Mouse (Mus musculus): ENCODE measurements at regions not wholly inside any gene's neighbourhood (a gene's known extent, or its start where the extent isn't known, plus 50 kb on each side); places are given as distances from the start of the nearest gene placed in this dataset.

GRCm38 (mm10) chr1:35927049-35927415, 141.2 kb upstream of the Hs6st1 start:
- H3K36me3 ChIP-seq = no peaks in the 10 kb centered on the region
- no peaks in the 10 kb centered on the region for H3K9me3 ChIP-seq
- peaks cover 20% of the 10 kb centered on the region for H3K4me1 ChIP-seq
- no peaks in the 10 kb centered on the region for H3K27me3 ChIP-seq
- WGBS = 35% methylated on average over 3 of the region's 3 CpGs
- no peak for ATAC-seq (ENCODE audit: insufficient number of reproducible peaks, low FRiP score, low TSS enrichment, low read depth)
- no peak overlapping the region for H3K27ac ChIP-seq
- H3K9ac ChIP-seq = no peak overlapping the region
- H3K4me2 ChIP-seq = no peak overlapping the region
- H3K4me3 ChIP-seq = no peak overlapping the region

GRCm38 (mm10) chr1:35930351-35930750, 137.8 kb upstream of the Hs6st1 start:
- 26% methylated on average over 3 of the region's 3 CpGs for WGBS
- Histone ChIP-seq H3K9ac (no peak overlapping the region), H3K27me3 (no peaks in the 10 kb centered on the region), H3K9me3 (no peaks in the 10 kb centered on the region), H3K36me3 (no peaks in the 10 kb centered on the region), H3K4me3 (no peak overlapping the region), H3K4me2 (no peak overlapping the region), H3K27ac (no peak overlapping the region), H3K4me1 (peaks cover 27% of the 10 kb centered on the region)
- ATAC-seq (ENCODE audit: insufficient number of reproducible peaks, low FRiP score, low TSS enrichment, low read depth) = no peak

- no peaks in the 10 kb centered on the region for H3K36me3 ChIP-seq
- no peak overlapping the region for H3K27ac ChIP-seq
- no peaks in the 10 kb centered on the region for H3K9me3 ChIP-seq
- 71% methylated on average over 7 of the region's 7 CpGs for WGBS
- ATAC-seq (ENCODE audit: insufficient number of reproducible peaks, low FRiP score, low TSS enrichment, low read depth) = no peak
- no peaks in the 10 kb centered on the region for H3K27me3 ChIP-seq
- H3K4me1 ChIP-seq = peaks cover 28% of the 10 kb centered on the region
- H3K4me2 ChIP-seq = no peak overlapping the region
- H3K4me3 ChIP-seq = no peak overlapping the region
- no peak overlapping the region for H3K9ac ChIP-seq
These were observed 137.1 kb upstream of the Hs6st1 start for GRCm38 (mm10) chr1:35931056-35931455.

- Histone ChIP-seq H3K9ac (no peak overlapping the region), H3K36me3 (no peaks in the 10 kb centered on the region), H3K4me2 (no peak overlapping the region), H3K27ac (no peak overlapping the region), H3K4me1 (peaks cover 16% of the 10 kb centered on the region), H3K4me3 (no peak overlapping the region), H3K9me3 (no peaks in the 10 kb centered on the region), H3K27me3 (no peaks in the 10 kb centered on the region)
- WGBS = 93% methylated on average over 7 of the region's 7 CpGs
- no peak for ATAC-seq (ENCODE audit: insufficient number of reproducible peaks, low FRiP score, low TSS enrichment, low read depth)
These were observed 134.7 kb upstream of the Hs6st1 start for GRCm38 (mm10) chr1:35933511-35933910.

- Histone ChIP-seq H3K9me3 (no peaks in the 10 kb centered on the region), H3K27ac (no peak overlapping the region), H3K4me2 (no peak overlapping the region), H3K36me3 (no peaks in the 10 kb centered on the region), H3K4me1 (peaks cover 16% of the 10 kb centered on the region), H3K4me3 (no peak overlapping the region), H3K27me3 (no peaks in the 10 kb centered on the region), H3K9ac (no peak overlapping the region)
- WGBS = 48% methylated on average over 7 of the region's 7 CpGs
- no peak for ATAC-seq (ENCODE audit: insufficient number of reproducible peaks, low FRiP score, low TSS enrichment, low read depth)
These were observed 133.0 kb upstream of the Hs6st1 start for GRCm38 (mm10) chr1:35935099-35935651.

GRCm38 (mm10) chr1:35936362-35937093, 131.7 kb upstream of the Hs6st1 start:
- ATAC-seq (ENCODE audit: insufficient number of reproducible peaks, low FRiP score, low TSS enrichment, low read depth) = no peak
- no peaks in the 10 kb centered on the region for H3K9me3 ChIP-seq
- H3K9ac ChIP-seq = no peak overlapping the region
- H3K27ac ChIP-seq = no peak overlapping the region
- H3K4me1 ChIP-seq = peaks cover 10% of the 10 kb centered on the region; the same call in 1 of the 2 replicates
- H3K4me2 ChIP-seq = no peak overlapping the region
- H3K27me3 ChIP-seq = no peaks in the 10 kb centered on the region
- no peaks in the 10 kb centered on the region for H3K36me3 ChIP-seq
- WGBS = 72% methylated on average over 5 of the region's 5 CpGs
- H3K4me3 ChIP-seq = no peak overlapping the region

GRCm38 (mm10) chr1:35940236-35940635, 128.0 kb upstream of the Hs6st1 start:
- WGBS = 46% methylated on average over 2 of the region's 2 CpGs
- Histone ChIP-seq H3K4me2 (no peak overlapping the region), H3K27me3 (no peaks in the 10 kb centered on the region), H3K36me3 (no peaks in the 10 kb centered on the region), H3K27ac (no peak overlapping the region), H3K9me3 (no peaks in the 10 kb centered on the region), H3K4me3 (no peak overlapping the region), H3K9ac (no peak overlapping the region), H3K4me1 (peaks cover 7% of the 10 kb centered on the region; the same call in 1 of the 2 replicates)
- ATAC-seq (ENCODE audit: insufficient number of reproducible peaks, low FRiP score, low TSS enrichment, low read depth) = no peak

GRCm38 (mm10) chr1:35941642-35942077, 126.5 kb upstream of the Hs6st1 start:
- H3K9ac ChIP-seq = no peak overlapping the region
- 40% methylated on average over 8 of the region's 8 CpGs for WGBS
- H3K4me2 ChIP-seq = no peak overlapping the region
- H3K9me3 ChIP-seq = no peaks in the 10 kb centered on the region
- no peaks in the 10 kb centered on the region for H3K27me3 ChIP-seq
- peaks cover 5% of the 10 kb centered on the region; the same call in 1 of the 2 replicates for H3K4me1 ChIP-seq
- no peak overlapping the region for H3K4me3 ChIP-seq
- no peak overlapping the region for H3K27ac ChIP-seq
- H3K36me3 ChIP-seq = no peaks in the 10 kb centered on the region
- ATAC-seq (ENCODE audit: insufficient number of reproducible peaks, low FRiP score, low TSS enrichment, low read depth) = no peak

GRCm38 (mm10) chr1:35942222-35942621, 126.0 kb upstream of the Hs6st1 start:
- Histone ChIP-seq H3K4me1 (peaks cover 5% of the 10 kb centered on the region; the same call in 1 of the 2 replicates), H3K4me2 (no peak overlapping the region), H3K36me3 (no peaks in the 10 kb centered on the region), H3K4me3 (no peak overlapping the region), H3K9me3 (no peaks in the 10 kb centered on the region), H3K27me3 (no peaks in the 10 kb centered on the region), H3K27ac (no peak overlapping the region), H3K9ac (no peak overlapping the region)
- WGBS = 58% methylated on average over 7 of the region's 7 CpGs
- no peak for ATAC-seq (ENCODE audit: insufficient number of reproducible peaks, low FRiP score, low TSS enrichment, low read depth)

GRCm38 (mm10) chr1:35943800-35944199, 124.4 kb upstream of the Hs6st1 start:
- H3K4me3 ChIP-seq = no peak overlapping the region
- no peak overlapping the region for H3K4me2 ChIP-seq
- 48% methylated on average over 7 of the region's 7 CpGs for WGBS
- peaks cover 5% of the 10 kb centered on the region; the same call in 1 of the 2 replicates for H3K4me1 ChIP-seq
- no peaks in the 10 kb centered on the region for H3K27me3 ChIP-seq
- H3K27ac ChIP-seq = no peak overlapping the region
- no peak for ATAC-seq (ENCODE audit: insufficient number of reproducible peaks, low FRiP score, low TSS enrichment, low read depth)
- H3K36me3 ChIP-seq = no peaks in the 10 kb centered on the region
- no peaks in the 10 kb centered on the region for H3K9me3 ChIP-seq
- H3K9ac ChIP-seq = no peak overlapping the region

GRCm38 (mm10) chr1:35944376-35944775, 123.8 kb upstream of the Hs6st1 start:
- no peak overlapping the region for H3K4me3 ChIP-seq
- no peak overlapping the region for H3K4me2 ChIP-seq
- H3K9ac ChIP-seq = no peak overlapping the region
- no peaks in the 10 kb centered on the region for H3K27me3 ChIP-seq
- no peak for ATAC-seq (ENCODE audit: insufficient number of reproducible peaks, low FRiP score, low TSS enrichment, low read depth)
- no peak overlapping the region for H3K27ac ChIP-seq
- H3K4me1 ChIP-seq = peaks cover 5% of the 10 kb centered on the region; the same call in 1 of the 2 replicates
- WGBS = 67% methylated on average over 5 of the region's 5 CpGs
- no peaks in the 10 kb centered on the region for H3K9me3 ChIP-seq
- no peaks in the 10 kb centered on the region for H3K36me3 ChIP-seq

- peaks cover 5% of the 10 kb centered on the region; the same call in 1 of the 2 replicates for H3K4me1 ChIP-seq
- 73% methylated on average over 8 of the region's 8 CpGs for WGBS
- H3K4me2 ChIP-seq = no peak overlapping the region
- H3K4me3 ChIP-seq = no peak overlapping the region
- H3K27ac ChIP-seq = no peak overlapping the region
- no peak overlapping the region for H3K9ac ChIP-seq
- no peaks in the 10 kb centered on the region for H3K9me3 ChIP-seq
- peak; percentile 64; the same call in 1 of the 2 replicates for ATAC-seq (ENCODE audit: insufficient number of reproducible peaks, low FRiP score, low TSS enrichment, low read depth)
- H3K27me3 ChIP-seq = no peaks in the 10 kb centered on the region
- H3K36me3 ChIP-seq = no peaks in the 10 kb centered on the region
These were observed 123.4 kb upstream of the Hs6st1 start for GRCm38 (mm10) chr1:35944849-35945248.
